Mouse (Mus musculus) midbrain, embryonic 11.5 days (tissue): ENCODE data around the gene Tmem251. TPM values are rescaled to one million over a fixed set of nuclear protein-coding genes. Genes with fewer than 3 reads are reported as not detected.

Source experiments
- ATAC-seq: fragments of 200-750 bp; cut with Nextera tagmentation; 2 replicates; pipeline ENCODE4 v1.8.0; 2017; ENCODE audit warnings: moderate TSS enrichment, moderate library complexity; ENCODE audit not compliant: low FRiP score
- DNase-seq: peaks from one replicate; pipeline ENCODE4 v3.0.0; 2015; ENCODE audit warnings: low spot score; ENCODE audit errors: missing footprints
- H3K27ac ChIP-seq: fragments of 300-500 bp; sonication (generic); 2 replicates; pipeline ENCODE4 v1.5.1; 2014; ENCODE audit warnings: low read depth, low read length
- H3K27me3 ChIP-seq: fragments of 300-500 bp; sonication (generic); 2 replicates; pipeline ENCODE4 v1.6.1; 2014; ENCODE audit warnings: mild to moderate bottlenecking, low read length, moderate library complexity, mixed read lengths; ENCODE audit not compliant: control insufficient read depth, insufficient read depth
- H3K36me3 ChIP-seq: fragments of 300-500 bp; sonication (generic); 2 replicates; pipeline ENCODE4 v1.6.1; 2014; ENCODE audit warnings: mild to moderate bottlenecking, low read length, moderate library complexity, mixed read lengths; ENCODE audit not compliant: control insufficient read depth, insufficient read depth
- H3K4me1 ChIP-seq: fragments of 300-500 bp; sonication (generic); 2 replicates; pipeline ENCODE4 v1.6.1; 2014; ENCODE audit warnings: low read length; ENCODE audit not compliant: control insufficient read depth, insufficient read depth
- H3K4me2 ChIP-seq: fragments of 300-500 bp; sonication (generic); 2 replicates; pipeline ENCODE4 v1.6.1; 2014; ENCODE audit warnings: mild to moderate bottlenecking, moderate library complexity
- H3K4me3 ChIP-seq: fragments of 300-500 bp; sonication (generic); 2 replicates; pipeline ENCODE4 v1.5.1; 2014; ENCODE audit warnings: low read depth, low read length
- H3K9ac ChIP-seq: fragments of 300-500 bp; sonication (generic); 2 replicates; pipeline ENCODE4 v1.6.1; 2014; ENCODE audit warnings: low read length
- H3K9me3 ChIP-seq: fragments of 300-500 bp; sonication (generic); 2 replicates; pipeline ENCODE4 v1.6.1; 2016; ENCODE audit warnings: low read length; ENCODE audit not compliant: control insufficient read depth
- WGBS: fragments of 180-500 bp; shearing (Covaris S2); extraction: QIAGEN DNeasy Blood & Tissue Kit; methylation state at CpG from one replicate; pipeline ENCODE4 v1.1.7; 2014; 5-methylcytosine and 5-hydroxymethylcytosine counted together
- polyA plus RNA-seq: library from polyadenylated mRNA; unstranded; fragments of >200 nt; fragmentation: Nextera tagmentation; extraction: Ambion mirVana; gene quantifications from 2 replicates; pipeline ENCODE4 v1.2.1, GENCODE M21; 2014

Gene Tmem251
- polyA plus RNA-seq, 1 experiment from 2014 or later: 12.3 TPM

DNA sequence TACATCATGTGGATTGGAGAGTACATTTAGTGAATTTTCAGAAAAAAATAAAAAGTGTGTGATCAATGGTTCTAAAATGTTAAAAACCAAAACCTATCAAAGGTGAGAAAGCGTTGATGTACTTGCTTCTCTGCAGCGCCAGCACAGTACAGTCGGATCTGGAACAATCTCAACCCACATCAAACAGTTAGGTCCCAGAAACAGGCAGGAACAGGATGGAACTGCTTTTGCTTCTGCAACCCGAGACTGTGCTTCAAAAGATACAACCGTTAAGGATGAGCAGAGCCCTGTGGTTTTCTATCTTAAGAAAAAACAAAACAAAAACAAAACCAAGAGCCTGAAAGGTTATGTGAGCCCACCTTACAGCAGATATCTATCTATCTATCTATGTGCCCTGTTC is 39.3 kb downstream of the Tmem251 start:
- Histone ChIP-seq H3K27me3 (no peaks in the 10 kb centered on the region), H3K4me1 (no peaks in the 10 kb centered on the region), H3K9ac (no peak overlapping the region), H3K36me3 (peaks cover 11% of the 10 kb centered on the region), H3K9me3 (no peaks in the 10 kb centered on the region), H3K4me3 (no peak overlapping the region), H3K4me2 (no peak overlapping the region), H3K27ac (no peak overlapping the region)
- ATAC-seq: no peak
- 96% methylated on average over 5 of the region's 5 CpGs for WGBS
- no peak for DNase-seq

GRCm38 (mm10) chr12:102784899-102785592 is 41.5 kb downstream of the Tmem251 start:
- Histone ChIP-seq H3K9me3 (no peaks in the 10 kb centered on the region), H3K4me1 (no peaks in the 10 kb centered on the region), H3K9ac (no peak overlapping the region), H3K27me3 (no peaks in the 10 kb centered on the region), H3K4me3 (no peak overlapping the region), H3K27ac (no peak overlapping the region), H3K36me3 (peaks cover 10% of the 10 kb centered on the region), H3K4me2 (no peak overlapping the region)
- WGBS: 92% methylated on average over 19 of the region's 19 CpGs
- ATAC-seq (no peak), DNase-seq (no peak)

DNA sequence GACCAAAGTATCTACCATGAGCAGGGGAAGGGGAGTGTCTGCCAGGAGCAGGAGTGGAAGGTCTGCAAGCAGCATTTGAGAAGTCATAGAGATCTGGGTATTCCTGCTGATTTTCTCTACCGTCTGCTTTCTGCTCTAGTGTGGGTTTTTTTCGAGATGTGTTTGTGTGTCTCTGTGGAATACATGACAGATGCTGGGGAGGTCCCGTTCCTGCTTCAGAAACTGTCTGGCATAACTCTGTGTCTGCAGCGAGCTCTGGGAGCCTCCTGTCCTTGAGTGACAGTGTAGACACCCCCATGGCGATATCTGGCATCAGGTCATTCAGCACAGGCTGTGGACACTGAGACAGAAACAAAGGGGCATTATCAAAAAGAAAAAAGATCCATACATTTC is 42.0 kb downstream of the Tmem251 start:
- DNase-seq (no peak), ATAC-seq (no peak)
- Histone ChIP-seq H3K4me2 (no peak overlapping the region), H3K4me3 (no peak overlapping the region), H3K4me1 (no peaks in the 10 kb centered on the region), H3K9ac (no peak overlapping the region), H3K36me3 (peaks cover 13% of the 10 kb centered on the region), H3K27me3 (no peaks in the 10 kb centered on the region), H3K27ac (no peak overlapping the region), H3K9me3 (no peaks in the 10 kb centered on the region)
- WGBS: 90% methylated on average over 5 of the region's 5 CpGs

DNA sequence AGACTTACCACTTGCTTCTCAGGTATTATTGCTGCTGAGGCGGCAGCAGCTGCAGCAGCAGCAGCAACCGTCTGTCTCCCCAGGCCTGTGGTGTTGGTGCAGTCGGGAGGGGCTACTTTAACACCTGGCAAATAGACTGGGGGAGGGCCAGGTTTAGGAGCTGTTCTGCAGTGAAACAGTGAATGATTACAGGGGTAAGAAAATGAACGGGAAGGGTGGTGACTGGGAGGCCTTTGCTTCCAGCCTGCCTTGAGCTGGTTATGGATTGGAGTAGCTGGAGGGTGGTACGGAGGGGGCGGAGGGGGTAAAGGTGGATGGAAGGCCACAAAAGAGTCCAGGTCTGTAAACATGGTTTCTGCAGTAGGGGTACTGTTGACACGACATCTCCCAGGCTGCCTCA is 44.4 kb downstream of the Tmem251 start:
- WGBS: 90% methylated on average over 7 of the region's 7 CpGs
- no peaks in the 10 kb centered on the region for H3K9me3 ChIP-seq
- no peak overlapping the region for H3K9ac ChIP-seq
- no peaks in the 10 kb centered on the region for H3K4me1 ChIP-seq
- no peaks in the 10 kb centered on the region for H3K27me3 ChIP-seq
- no peak for DNase-seq
- no peak overlapping the region for H3K27ac ChIP-seq
- peaks cover 16% of the 10 kb centered on the region for H3K36me3 ChIP-seq
- no peak for ATAC-seq
- H3K4me3 ChIP-seq: no peak overlapping the region
- H3K4me2 ChIP-seq: no peak overlapping the region

Other genes starting within 250 kb of the Tmem251 start
- gene Chga, start 188.8 kb upstream of the Tmem251 start, polyA plus RNA-seq: 23.5 and 24.0 TPM in 2 replicates
- gene Itpk1, start 38.8 kb upstream of the Tmem251 start, polyA plus RNA-seq: 11.6 and 14.2 TPM in 2 replicates
- 40.8 and 41.4 TPM in 2 replicates for gene Moap1, start 101 bp upstream of the Tmem251 start, polyA plus RNA-seq
- gene Gm28051, start 14.0 kb downstream of the Tmem251 start, polyA plus RNA-seq: not detected in 2 replicates
- 47.7 and 52.6 TPM in 2 replicates for gene Gon7, start 14.0 kb downstream of the Tmem251 start, polyA plus RNA-seq
- gene Ubr7, start 14.2 kb downstream of the Tmem251 start, polyA plus RNA-seq: 70.8 and 75.0 TPM in 2 replicates
- 36.0 and 36.5 TPM in 2 replicates for gene Gm20604, start 14.9 kb downstream of the Tmem251 start, polyA plus RNA-seq
- gene Btbd7, start 134.7 kb downstream of the Tmem251 start, polyA plus RNA-seq: 18.4 and 18.5 TPM in 2 replicates
- gene Cox8c, start 155.6 kb downstream of the Tmem251 start, polyA plus RNA-seq: not detected in 2 replicates
- gene Unc79, start 205.1 kb downstream of the Tmem251 start, polyA plus RNA-seq: 2.6 and 2.9 TPM in 2 replicates